Mouse (Mus musculus): ENCODE measurements around the gene Peg12. TPM values are rescaled to one million over a fixed set of nuclear protein-coding genes. Genes with fewer than 3 reads are reported as not detected.

Gene Peg12
- 0.16 and 0.41 TPM in 2 replicates for polyA plus RNA-seq (2021; fragmentation: Nextera tagmentation)
- long read RNA-seq, experiment 1 = 0 reads
- long read RNA-seq, experiment 2 = 0 reads

DNA sequence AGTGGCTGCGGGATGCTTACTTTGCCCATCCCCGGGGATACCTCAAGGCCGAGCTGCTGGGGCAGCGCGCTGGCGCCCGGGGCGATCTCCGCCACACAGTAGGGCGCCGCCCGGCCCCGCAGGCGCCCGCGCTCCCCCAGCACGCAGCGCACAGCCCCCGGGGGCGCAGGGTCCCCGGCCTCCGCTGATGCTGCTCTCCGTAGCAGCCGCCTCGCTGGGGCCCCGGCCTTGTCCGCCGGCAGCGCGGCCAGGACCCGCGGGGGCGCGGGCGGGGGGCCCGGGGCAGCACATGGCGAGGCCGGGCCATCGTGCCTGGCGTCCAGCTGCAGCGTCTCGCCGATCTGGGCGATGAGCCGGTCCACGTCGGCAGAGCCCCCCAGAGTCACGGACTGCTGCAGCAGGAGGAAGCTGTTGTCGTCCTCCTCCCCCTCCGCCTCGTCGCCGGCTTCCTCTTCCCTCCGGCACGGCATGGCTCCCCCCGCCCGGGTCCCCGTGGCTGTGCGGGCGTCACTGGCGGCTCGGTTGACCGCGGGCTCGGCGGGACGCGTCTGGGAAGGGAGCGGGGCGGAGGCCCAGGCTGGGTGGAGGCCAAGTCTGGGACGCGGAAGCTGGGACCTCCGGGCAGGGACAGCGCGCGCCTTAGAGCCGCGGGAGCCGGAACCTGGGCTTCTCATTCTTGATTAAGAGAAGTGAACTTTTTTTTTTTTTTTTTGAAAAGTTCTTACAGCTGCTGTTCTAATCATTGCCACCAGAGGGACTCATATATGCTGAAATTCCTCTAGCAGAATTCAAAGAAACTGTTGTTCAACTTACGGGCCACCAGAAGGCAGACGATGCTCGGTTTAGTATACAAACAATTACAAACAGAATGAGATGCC, at the start of gene Peg12:
Peg12 (minus strand) TSS at position 633 of the 878 bp plus-strand sequence.

DNA sequence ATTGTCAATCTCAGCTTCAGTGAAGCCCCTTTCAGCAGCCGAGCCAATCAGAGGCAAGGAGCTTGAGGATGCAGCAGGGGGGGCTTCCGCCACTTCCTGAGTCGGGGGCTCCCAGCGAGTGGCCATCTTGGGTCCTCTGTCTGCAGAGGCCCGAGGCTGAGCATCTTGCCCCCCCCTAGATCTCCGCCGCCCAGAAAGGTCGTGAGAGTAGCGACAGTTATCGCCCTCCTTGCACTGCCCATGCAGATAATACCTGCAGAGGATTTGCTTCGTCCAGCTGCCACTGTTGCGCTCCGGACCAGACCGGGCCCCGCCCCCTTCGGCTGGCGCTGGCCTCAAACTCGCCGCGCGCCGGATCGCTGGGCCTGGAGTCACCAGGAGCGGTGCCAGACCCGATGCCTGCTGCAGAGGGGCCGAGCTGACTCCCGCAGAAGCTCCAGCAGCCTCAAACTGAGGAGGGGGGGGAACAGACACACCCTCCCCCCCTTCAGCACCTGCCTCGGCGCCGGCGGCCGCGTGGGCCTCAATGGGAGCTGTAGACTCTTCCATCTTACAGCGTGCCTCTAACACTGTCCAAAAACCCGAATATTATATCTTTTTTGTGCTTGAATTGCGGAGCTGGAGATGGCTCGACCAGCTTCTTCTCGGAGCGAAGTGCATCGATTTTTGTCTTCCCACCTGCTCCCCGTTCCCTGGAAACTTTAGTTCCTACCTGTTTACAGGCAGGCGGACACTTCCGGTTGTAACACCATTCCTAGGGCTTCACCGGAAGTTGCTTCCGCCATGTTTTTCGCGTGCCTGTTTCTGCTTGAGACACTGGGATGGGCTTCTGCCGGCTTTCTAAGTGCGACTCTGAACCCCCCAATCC, 44.6 kb downstream of the Peg12 start, which contains the start of gene Mkrn3:
Mkrn3 (minus strand) TSS at position 647 of the 868 bp plus-strand sequence.

Other genes with a start within 250 kb of the Peg12 start
- gene Ndn, start 117.9 kb downstream of the Peg12 start, polyA plus RNA-seq (2021; fragmentation: Nextera tagmentation) = 125 and 252 TPM in 2 replicates
- gene Magel2, start 87.5 kb downstream of the Peg12 start, polyA plus RNA-seq (2021; fragmentation: Nextera tagmentation) = 0.78 and 1.0 TPM in 2 replicates
- 1.1 TPM in 2 replicates for gene Mkrn3, start 44.4 kb downstream of the Peg12 start, polyA plus RNA-seq (2021; fragmentation: Nextera tagmentation)

Measured in layer of hippocampus, adult 6 months (tissue).